Mouse (Mus musculus) liver, adult 2 months (tissue): ENCODE data around the gene Lyzl6.

Experiments used
- CTCF ChIP-seq: fragments of 200-500 bp; IDR thresholded peaks from 2 replicates; pipeline ENCODE4 v1.5.1; 2011; ENCODE audit warnings: low read depth, low read length, control low read depth
- POLR2A ChIP-seq: fragments of 200-500 bp; IDR thresholded peaks from 2 replicates; pipeline ENCODE4 v1.6.1; 2011; ENCODE audit warnings: low read length, control low read depth; ENCODE audit not compliant: insufficient read depth; ENCODE audit errors: extremely low read depth

DNA sequence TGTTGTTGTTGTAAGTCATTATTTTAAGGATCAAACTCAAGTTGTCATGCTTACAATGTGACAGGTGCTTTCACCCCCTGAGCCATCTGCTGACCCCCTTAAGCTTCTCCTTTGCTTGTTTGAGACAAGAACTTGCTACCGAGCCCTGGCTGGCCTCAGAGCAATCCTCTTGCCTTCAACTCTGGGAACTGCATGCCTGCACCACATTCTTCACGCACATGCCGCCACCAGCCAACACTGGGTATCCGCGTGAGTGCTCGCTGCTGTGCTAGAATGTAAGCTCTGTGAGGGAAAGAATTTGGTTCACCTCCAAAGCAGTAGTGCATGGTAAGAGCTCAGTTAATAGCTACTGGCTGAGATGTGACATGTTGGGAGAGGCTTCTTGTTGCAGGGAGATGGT is 2.4 kb downstream of the Lyzl6 start:
- TF ChIP-seq CTCF: no peak
- no peak for TF ChIP-seq POLR2A
